Mouse (Mus musculus) olfactory bulb, adult 2 months (tissue): Measurements from ENCODE around the gene Ros1.

Source experiments
- CTCF ChIP-seq: fragments of 200-500 bp; IDR thresholded peaks from 2 replicates; pipeline ENCODE4 v1.5.1; 2012; ENCODE audit warnings: low read depth, mild to moderate bottlenecking, low read length, moderate library complexity; ENCODE audit not compliant: insufficient read depth
- POLR2A ChIP-seq: fragments of 200-500 bp; IDR thresholded peaks from 2 replicates; pipeline ENCODE4 v1.6.1; 2012; ENCODE audit warnings: mild to moderate bottlenecking, low read depth, low read length, moderate library complexity; ENCODE audit not compliant: insufficient read depth

DNA sequence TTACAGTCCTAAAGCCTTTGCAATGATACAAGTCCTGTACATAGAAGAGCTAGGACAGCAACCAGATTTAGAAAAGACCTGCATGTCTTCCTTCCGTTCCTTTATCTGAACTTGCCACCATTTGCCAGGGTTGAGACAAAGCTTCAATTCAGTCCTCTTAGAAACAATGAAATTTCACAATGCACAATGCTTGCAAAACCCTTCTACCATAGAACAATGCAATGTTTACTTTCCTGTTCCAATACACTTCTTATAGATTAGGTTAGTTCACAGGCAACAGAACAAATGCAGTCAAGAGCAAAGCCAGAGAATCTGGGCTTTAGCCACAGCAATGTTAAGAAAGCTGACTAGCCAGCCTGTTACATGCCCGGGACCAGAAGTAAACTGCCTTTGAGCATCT, 9.0 kb upstream of the Ros1 start:
- TF ChIP-seq CTCF: no peak
- TF ChIP-seq POLR2A: no peak
